Mouse (Mus musculus) gastrocnemius, adult 18-20 months (tissue): ENCODE data around the gene Sh3bp1. TPM values are rescaled to one million over a fixed set of nuclear protein-coding genes. Genes with fewer than 3 reads are reported as not detected.

Experiments
- DNase-seq: peaks from one replicate; pipeline ENCODE4 v3.0.0; 2021; ENCODE audit warnings: low spot score
- total RNA-seq, 2 experiments: library from RNA; stranded (reverse); gene quantifications; 2 replicates each; pipeline ENCODE4 v1.2.3; 2021

Sh3bp1 gene
- total RNA-seq, 2 experiments from 2014 or later: 1.0 to 1.9 TPM

DNA sequence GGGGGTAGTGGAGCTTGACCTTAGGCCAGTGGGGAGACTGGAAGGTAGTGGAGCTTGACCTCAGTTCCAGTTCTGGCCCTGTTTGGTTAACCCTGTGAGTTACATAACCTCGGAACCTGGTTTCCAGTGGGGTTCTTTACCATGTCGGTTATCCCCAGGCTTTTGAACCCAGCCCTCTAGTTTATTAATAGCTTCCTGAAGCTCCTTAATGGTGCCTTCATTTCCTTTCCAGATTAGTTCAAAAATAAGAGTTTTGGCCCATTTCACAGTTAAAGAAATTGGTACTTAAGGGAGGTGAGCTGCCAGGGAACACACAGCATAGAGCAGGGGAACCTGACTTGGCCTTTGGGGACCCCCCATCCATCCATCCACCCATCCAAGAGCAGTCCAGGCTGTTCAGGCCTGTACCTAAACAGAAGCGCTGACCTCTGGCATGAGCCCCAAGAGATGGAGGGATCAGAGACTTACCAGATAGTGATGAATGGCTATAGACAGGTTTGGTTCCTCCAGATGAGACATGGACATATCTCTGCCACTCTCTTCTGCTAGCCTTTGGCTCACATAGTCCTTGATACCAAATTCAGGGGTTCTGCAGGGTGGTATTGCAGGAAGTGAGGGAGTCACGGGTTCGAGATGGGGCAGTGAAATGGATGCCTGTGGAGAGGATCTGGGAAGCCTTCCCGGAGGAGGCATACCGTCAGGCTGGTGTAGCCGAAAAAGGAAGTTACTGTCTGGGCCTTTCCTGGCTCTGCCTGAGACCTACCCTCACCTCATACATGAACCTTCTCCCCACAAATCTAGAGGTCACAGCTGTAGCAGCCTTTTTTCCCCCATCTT lies 15.5 kb downstream of the Sh3bp1 start:
- no peak for DNase-seq

GRCm38 (mm10) chr15:78915660-78916017 lies 16.1 kb downstream of the Sh3bp1 start:
- peak; percentile 76 for DNase-seq

GRCm38 (mm10) chr15:78916052-78916826 lies 16.7 kb downstream of the Sh3bp1 start:
- DNase-seq: no peak

- DNase-seq: no peak
Observed at GRCm38 (mm10) chr15:78918126-78918525, 18.6 kb downstream of the Sh3bp1 start.

- DNase-seq: no peak
Observed at GRCm38 (mm10) chr15:78919914-78920313, 20.3 kb downstream of the Sh3bp1 start.

GRCm38 (mm10) chr15:78922700-78923099 lies 23.1 kb downstream of the Sh3bp1 start:
- DNase-seq: no peak

DNA sequence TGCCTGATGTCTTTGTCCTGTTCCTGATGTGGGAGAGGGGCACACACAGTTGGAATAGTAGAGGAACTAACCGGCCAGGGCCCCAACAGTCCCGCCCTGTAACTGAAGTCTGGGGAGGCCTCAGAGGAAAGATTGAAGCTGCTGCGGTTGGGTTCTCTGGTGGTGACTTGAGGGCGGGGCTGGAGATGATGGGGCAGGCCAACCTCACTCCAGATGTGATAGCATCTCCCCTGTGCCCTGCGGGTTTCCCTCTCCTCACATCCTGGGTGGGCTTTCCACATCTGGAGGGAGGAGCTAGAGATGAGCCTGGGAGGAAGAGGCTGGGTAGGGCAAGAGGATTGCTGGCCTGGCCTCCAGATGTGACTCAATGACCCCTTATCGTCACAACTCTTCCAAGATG lies 24.0 kb downstream of the Sh3bp1 start:
- DNase-seq: no peak

- no peak for DNase-seq
Observed at GRCm38 (mm10) chr15:78925129-78925528, 25.6 kb downstream of the Sh3bp1 start.

- DNase-seq: peak; percentile 95
Observed at GRCm38 (mm10) chr15:78926021-78926919, 26.7 kb downstream of the Sh3bp1 start, which contains the start of gene Lgals1. TSS of gene Lgals1 (plus strand) at chr15:78926725.

DNA sequence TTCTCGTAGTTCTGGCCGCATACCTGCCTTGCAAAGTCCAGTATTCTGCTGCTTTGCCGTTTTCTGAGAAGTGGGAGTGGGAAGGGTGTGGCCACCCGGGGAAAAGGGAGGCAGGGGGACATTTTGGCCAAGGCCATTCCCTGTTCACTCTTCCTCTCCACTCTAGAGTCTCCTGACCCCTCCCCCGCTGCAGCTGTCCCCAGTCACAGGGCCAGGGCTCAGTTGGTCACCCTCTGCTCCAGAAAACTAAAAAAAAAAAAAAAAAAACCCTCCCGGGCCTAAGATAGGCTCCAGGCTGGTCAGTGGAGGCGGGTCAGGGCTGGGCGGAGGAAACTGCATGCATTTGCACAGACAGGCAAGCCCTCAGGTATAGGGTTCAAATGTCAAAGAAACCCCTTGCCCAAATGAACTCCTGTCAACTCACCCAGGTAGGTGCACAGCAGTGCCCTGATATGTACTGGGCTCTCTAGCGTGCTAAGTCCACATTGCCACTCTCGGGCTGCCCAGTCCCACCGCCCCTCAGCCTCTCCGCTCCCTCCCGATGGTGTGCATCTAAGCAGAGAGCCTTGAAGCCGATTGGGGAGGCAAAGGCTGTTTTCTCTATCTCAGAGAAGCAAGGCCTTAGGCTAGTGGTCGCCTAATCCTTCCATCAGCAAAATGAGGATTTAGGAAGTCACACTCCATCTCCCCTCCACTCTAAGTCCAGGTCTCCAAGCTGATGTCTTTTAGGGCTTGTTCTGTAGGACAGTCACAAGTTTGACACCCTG lies 27.6 kb downstream of the Sh3bp1 start:
- DNase-seq: peak; percentile 62

DNA sequence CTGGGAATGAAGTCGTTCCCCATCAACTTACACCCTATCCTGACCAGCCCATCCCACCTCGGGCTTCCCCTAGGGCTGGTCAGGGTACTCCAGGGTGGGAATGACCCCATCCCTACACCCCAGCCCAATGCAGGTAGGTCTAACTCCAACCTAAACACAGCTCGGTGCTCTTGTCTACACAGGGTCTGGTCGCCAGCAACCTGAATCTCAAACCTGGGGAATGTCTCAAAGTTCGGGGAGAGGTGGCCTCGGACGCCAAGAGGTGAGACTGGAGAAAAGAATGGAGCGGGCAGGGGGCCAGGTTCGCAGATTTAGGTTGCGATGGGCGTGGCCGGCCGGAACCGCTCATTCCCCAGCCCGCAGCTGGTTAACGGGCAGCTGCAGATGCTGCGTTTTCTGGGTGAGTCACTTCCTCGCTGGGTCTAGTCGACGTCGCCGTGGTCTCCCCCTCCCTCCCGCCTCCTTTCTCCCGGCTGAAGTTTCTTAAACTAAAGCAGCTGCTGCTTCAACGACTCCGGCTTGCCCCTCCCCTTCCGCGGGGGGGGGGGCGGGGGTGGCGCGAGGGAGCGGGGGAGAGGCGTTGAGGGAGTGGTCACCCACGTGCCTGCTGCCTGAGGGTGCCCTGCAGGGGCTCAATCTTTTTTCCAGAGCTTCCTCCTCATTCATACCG lies 28.4 kb downstream of the Sh3bp1 start:
- peak; percentile 69 for DNase-seq

DNA sequence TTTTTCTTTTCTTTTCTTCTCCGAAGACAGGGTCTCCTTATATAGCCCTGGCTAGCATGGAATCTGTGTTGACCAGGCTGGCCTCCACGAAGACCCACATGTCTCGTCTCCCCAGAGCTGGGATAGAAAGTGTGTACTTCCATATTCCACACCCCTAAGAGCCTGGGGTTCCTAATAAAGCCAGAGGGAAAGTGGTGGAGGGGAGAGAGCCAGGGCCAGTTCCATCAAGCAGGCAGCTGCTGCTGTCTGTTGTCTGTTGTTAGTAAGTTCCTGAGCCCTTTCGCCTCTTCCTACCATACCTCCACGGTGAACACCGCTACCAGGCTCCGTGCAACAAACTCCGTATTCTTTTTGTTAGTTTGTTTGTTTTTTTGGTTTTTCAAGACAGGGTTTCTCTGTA lies 29.0 kb downstream of the Sh3bp1 start:
- no peak for DNase-seq

DNA sequence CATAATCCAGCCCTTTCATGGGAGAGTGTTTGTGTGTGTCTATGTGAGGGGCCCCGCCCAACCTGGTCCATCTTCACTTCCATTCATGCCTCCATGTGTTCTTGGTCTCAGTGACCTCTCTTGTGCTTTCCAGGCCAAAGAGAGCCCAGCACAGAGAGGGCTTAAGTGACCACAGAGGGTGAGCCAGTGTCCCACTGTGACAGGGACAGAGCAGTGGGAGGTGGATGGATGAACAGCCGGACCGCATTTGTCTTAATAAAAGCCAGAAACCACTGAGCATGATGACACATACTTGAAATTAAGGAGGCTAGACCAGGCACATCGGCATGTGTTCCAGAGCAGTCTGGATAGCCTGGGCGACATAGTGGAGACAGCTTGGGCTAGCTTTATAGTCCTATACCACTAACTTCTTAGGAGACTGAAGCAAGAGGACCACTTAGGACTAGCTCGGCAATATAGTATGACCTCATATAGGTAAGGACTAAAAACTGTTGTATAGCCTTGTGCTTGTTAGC lies 30.7 kb downstream of the Sh3bp1 start:
- DNase-seq: no peak

GRCm38 (mm10) chr15:78930801-78931426 lies 31.3 kb downstream of the Sh3bp1 start:
- DNase-seq: no peak

- DNase-seq: peak; percentile 64
Observed at GRCm38 (mm10) chr15:78931577-78931976, 32.0 kb downstream of the Sh3bp1 start.

DNA sequence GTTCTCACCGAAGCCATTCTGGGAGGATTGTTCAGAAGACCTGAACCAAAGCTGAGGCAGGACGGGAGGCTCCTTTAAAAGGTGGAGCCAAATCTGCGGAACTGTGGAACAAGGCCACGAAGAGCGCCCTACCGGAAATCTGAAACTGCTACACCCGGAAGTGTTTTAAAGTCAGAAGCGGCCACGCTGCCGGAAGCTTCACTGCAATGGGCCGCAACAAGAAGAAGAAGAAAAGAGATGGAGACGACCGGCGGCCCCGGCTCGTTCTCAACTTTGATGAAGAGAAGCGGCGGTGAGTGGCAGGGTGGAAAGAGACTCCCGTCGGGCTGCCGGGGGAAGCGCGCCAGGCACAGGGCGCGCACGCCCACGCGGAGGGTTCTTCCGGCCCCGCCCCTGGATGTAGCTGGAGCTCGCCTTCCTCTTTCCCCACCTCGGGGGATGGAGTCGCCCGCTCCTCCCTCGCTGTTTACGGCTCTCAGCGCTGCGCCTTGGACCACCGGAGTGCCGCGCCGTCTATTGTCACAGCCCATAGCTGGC lies 35.3 kb downstream of the Sh3bp1 start, which contains the start of gene Nol12:
TSS of gene Nol12 (plus strand) at position 150 of the 537 bp plus-strand sequence.
- DNase-seq: peak; percentile 89

GRCm38 (mm10) chr15:78936403-78936802 lies 36.8 kb downstream of the Sh3bp1 start:
- no peak for DNase-seq

DNA sequence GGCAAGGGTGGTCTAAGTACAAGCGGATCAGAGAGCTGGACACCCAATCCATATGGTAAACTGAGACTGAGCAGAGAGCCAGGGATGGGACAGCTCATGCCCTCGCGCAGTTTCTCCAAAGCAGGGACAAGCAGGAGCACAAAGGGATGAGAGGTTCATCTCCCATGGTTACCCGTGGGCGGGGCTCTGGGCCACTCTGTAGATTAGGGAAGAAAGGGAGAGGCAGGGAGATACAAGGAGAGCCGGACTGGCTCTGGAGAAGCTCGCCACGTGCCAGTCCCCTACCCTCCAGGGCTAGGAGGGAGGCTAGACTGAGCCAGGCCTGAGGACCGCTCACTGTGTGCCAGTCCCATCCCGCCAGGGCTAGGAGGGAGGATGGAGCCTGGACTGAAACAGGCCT lies 37.7 kb downstream of the Sh3bp1 start:
- DNase-seq: no peak

GRCm38 (mm10) chr15:78937963-78938362 lies 38.4 kb downstream of the Sh3bp1 start:
- DNase-seq: no peak
